Mouse (Mus musculus) bone marrow macrophage, adult 2 months (primary cell): ENCODE results near the gene Inpp5k. TPM values are rescaled to one million over a fixed set of nuclear protein-coding genes. Genes with fewer than 3 reads are reported as not detected.
"Not testable (repeated sequence)": the region's sequence is repeated elsewhere in the genome, so short reads cannot be mapped to it uniquely, and the experiment has no call there.

Experiments
- H3K27ac ChIP-seq: 2 replicates; pipeline ENCODE4 v1.5.1; 2012; ENCODE audit warnings: low read depth, low read length; ENCODE audit not compliant: insufficient read depth
- H3K4me1 ChIP-seq: 2 replicates; pipeline ENCODE4 v1.6.1; 2012; ENCODE audit warnings: low read length; ENCODE audit not compliant: control insufficient read depth, insufficient read depth
- H3K4me3 ChIP-seq: 2 replicates; pipeline ENCODE4 v1.5.1; 2012; ENCODE audit warnings: mild to moderate bottlenecking, low read length, moderate library complexity; ENCODE audit not compliant: insufficient read depth
- CTCF ChIP-seq: IDR thresholded peaks from 2 replicates; pipeline ENCODE4 v1.5.1; 2012; ENCODE audit warnings: low read depth, mild to moderate bottlenecking, low read length, moderate library complexity
- POLR2A ChIP-seq: IDR thresholded peaks from 2 replicates; pipeline ENCODE4 v1.6.1; 2012; ENCODE audit warnings: mild to moderate bottlenecking, low read depth, low read length, borderline replicate concordance
- polyA plus RNA-seq: library from polyadenylated mRNA; stranded (reverse); fragments of >200 nt; gene quantifications from 2 replicates; pipeline ENCODE4 v1.2.4, GENCODE M21; 2012; ENCODE audit not compliant: missing spikeins, insufficient read depth, insufficient read length

Inpp5k gene
- polyA plus RNA-seq, 1 experiment, result 101 TPM

GRCm38 (mm10) chr11:75689977-75690376 is 59.2 kb downstream of the Inpp5k start:
- TF ChIP-seq POLR2A (no peak), CTCF (no peak)
- Histone ChIP-seq H3K4me1 (peaks cover 10% of the 10 kb centered on the region), H3K27ac (no peak overlapping the region), H3K4me3 (no peak overlapping the region)

GRCm38 (mm10) chr11:75691047-75691446 is 60.3 kb downstream of the Inpp5k start:
- Histone ChIP-seq H3K4me3 (no peak overlapping the region), H3K27ac (no peak overlapping the region), H3K4me1 (peaks cover 8% of the 10 kb centered on the region)
- TF ChIP-seq CTCF, result no peak
- no peak for TF ChIP-seq POLR2A

GRCm38 (mm10) chr11:75693570-75693969 is 62.8 kb downstream of the Inpp5k start:
- no peak overlapping the region for H3K27ac ChIP-seq
- H3K4me3 ChIP-seq, result no peak overlapping the region
- H3K4me1 ChIP-seq, result peaks cover 3% of the 10 kb centered on the region
- TF ChIP-seq POLR2A, result no peak
- no peak for TF ChIP-seq CTCF

GRCm38 (mm10) chr11:75697464-75697863 is 66.7 kb downstream of the Inpp5k start:
- not testable (repeated sequence) for H3K27ac ChIP-seq, H3K4me1 ChIP-seq

More at GRCm38 (mm10) chr11:75697464-75697863, 66.7 kb downstream of the Inpp5k start:
- H3K4me3 ChIP-seq, result not testable (repeated sequence)

Other genes starting within 250 kb of the Inpp5k start
- 8.6 and 9.9 TPM in 2 replicates for gene Serpinf1, start 208.3 kb upstream of the Inpp5k start, polyA plus RNA-seq
- gene Serpinf2, start 191.4 kb upstream of the Inpp5k start, polyA plus RNA-seq, result not detected in 2 replicates
- gene Wdr81, start 176.3 kb upstream of the Inpp5k start, polyA plus RNA-seq, result 41.1 and 46.6 TPM in 2 replicates
- gene Tlcd2, start 169.3 kb upstream of the Inpp5k start, polyA plus RNA-seq, result 3.6 and 4.3 TPM in 2 replicates
- gene Prpf8, start 144.2 kb upstream of the Inpp5k start, polyA plus RNA-seq, result 51.0 and 65.7 TPM in 2 replicates
- 12.8 and 15.9 TPM in 2 replicates for gene Rilp, start 120.9 kb upstream of the Inpp5k start, polyA plus RNA-seq
- gene Scarf1, start 117.4 kb upstream of the Inpp5k start, polyA plus RNA-seq, result 32.8 and 33.5 TPM in 2 replicates
- gene Slc43a2, start 99.3 kb upstream of the Inpp5k start, polyA plus RNA-seq, result 202 and 231 TPM in 2 replicates
- 512 TPM in 2 replicates for gene Pitpna, start 42.9 kb upstream of the Inpp5k start, polyA plus RNA-seq
- gene Myo1c, start 19.5 kb downstream of the Inpp5k start, polyA plus RNA-seq, result 77.3 and 90.4 TPM in 2 replicates
- gene Crk, start 48.3 kb downstream of the Inpp5k start, polyA plus RNA-seq, result 67.0 and 70.3 TPM in 2 replicates
- 337 and 382 TPM in 2 replicates for gene Ywhae, start 101.9 kb downstream of the Inpp5k start, polyA plus RNA-seq
- gene Doc2b, start 165.1 kb downstream of the Inpp5k start, polyA plus RNA-seq, result not detected in 2 replicates